Mouse (Mus musculus) hindbrain, embryonic 16.5 days (tissue): ENCODE measurements around the gene Dohh. TPM values are rescaled to one million over a fixed set of nuclear protein-coding genes. Genes with fewer than 3 reads are reported as not detected.

Source experiments
- ATAC-seq: fragments of 200-750 bp; cut with Nextera tagmentation; 2 replicates; pipeline ENCODE4 v1.8.0; 2017; ENCODE audit warnings: moderate TSS enrichment, moderate library complexity
- H3K27ac ChIP-seq: fragments of 300-500 bp; sonication (generic); 2 replicates; pipeline ENCODE4 v1.5.1; 2014; ENCODE audit warnings: low read depth, mild to moderate bottlenecking, control low read depth, low read length, moderate library complexity
- H3K27me3 ChIP-seq: fragments of 300-500 bp; sonication (generic); replicated peaks from 2 replicates; pipeline ENCODE4 v1.6.1; 2014; ENCODE audit warnings: low read length; ENCODE audit not compliant: control insufficient read depth, insufficient read depth
- H3K36me3 ChIP-seq: fragments of 300-500 bp; sonication (generic); 2 replicates; pipeline ENCODE4 v1.6.1; 2014; ENCODE audit warnings: mild to moderate bottlenecking, low read length, moderate library complexity, mixed read lengths; ENCODE audit not compliant: control insufficient read depth, insufficient read depth
- H3K4me1 ChIP-seq: fragments of 300-500 bp; sonication (generic); 2 replicates; pipeline ENCODE4 v1.6.1; 2014; ENCODE audit warnings: low read depth, low read length; ENCODE audit not compliant: control insufficient read depth, insufficient read depth
- H3K4me2 ChIP-seq: fragments of 300-500 bp; sonication (generic); 2 replicates; pipeline ENCODE4 v1.6.1; 2014; ENCODE audit warnings: mild to moderate bottlenecking, low read length, control low read depth, moderate library complexity
- H3K4me3 ChIP-seq: fragments of 300-500 bp; sonication (generic); 2 replicates; pipeline ENCODE4 v1.5.1; 2014; ENCODE audit warnings: mild to moderate bottlenecking, low read length, control low read depth, moderate library complexity
- H3K9ac ChIP-seq: fragments of 300-500 bp; sonication (generic); 2 replicates; pipeline ENCODE4 v1.6.1; 2014; ENCODE audit warnings: low read depth, mild to moderate bottlenecking, control low read depth, low read length, moderate library complexity
- H3K9me3 ChIP-seq: fragments of 300-500 bp; sonication (generic); 2 replicates; pipeline ENCODE4 v1.6.1; 2014; ENCODE audit warnings: mild to moderate bottlenecking, low read length, moderate library complexity; ENCODE audit not compliant: control insufficient read depth
- WGBS: fragments of 180-500 bp; shearing (Covaris S2); extraction: QIAGEN DNeasy Blood & Tissue Kit; methylation state at CpG from one replicate; pipeline ENCODE4 v1.1.7; 2014; 5-methylcytosine and 5-hydroxymethylcytosine counted together
- polyA plus RNA-seq: library from polyadenylated mRNA; unstranded; fragments of >200 nt; fragmentation: Nextera tagmentation; extraction: Ambion mirVana; gene quantifications from 2 replicates; pipeline ENCODE4 v1.2.1, GENCODE M21; 2015

The Dohh gene
- polyA plus RNA-seq, 1 experiment from 2014 or later = 108 TPM

DNA sequence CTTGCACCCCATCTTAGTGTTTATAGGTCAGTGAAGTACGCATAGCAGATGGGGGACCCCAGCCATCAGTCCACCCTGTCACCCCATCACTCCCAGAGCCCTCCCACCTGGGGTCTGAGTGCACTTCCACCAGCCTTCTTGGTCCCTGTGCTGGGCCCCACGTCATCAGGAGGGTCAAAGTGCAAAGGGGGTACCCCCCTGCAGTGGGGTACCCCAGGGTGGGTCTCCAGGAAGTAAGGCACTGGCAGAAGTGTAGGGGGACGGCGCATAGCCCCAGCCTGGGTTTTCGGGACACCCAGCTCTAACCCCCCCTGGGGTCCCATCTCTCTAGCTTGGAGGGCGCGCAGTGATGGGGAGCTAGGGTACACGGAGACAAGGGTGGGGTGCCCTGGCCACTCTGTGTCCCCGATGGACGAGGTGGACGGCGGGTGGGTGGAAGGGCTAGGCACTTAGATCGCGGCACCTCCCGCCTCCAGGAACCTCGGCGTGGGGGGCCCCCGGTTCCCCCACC, 15.6 kb downstream of the Dohh start:
- Histone ChIP-seq H3K27me3 (no peaks in the 10 kb centered on the region), H3K9ac (no peak overlapping the region), H3K4me3 (peak overlapping the region; percentile 3; the same call in 1 of the 2 replicates), H3K4me2 (peak overlapping the region; percentile 27), H3K27ac (peak overlapping the region; percentile 72; the same call in 1 of the 2 replicates), H3K4me1 (peaks cover 32% of the 10 kb centered on the region), H3K9me3 (no peaks in the 10 kb centered on the region), H3K36me3 (peaks cover 12% of the 10 kb centered on the region)
- WGBS = 74% methylated on average over 18 of the region's 18 CpGs
- ATAC-seq = no peak

DNA sequence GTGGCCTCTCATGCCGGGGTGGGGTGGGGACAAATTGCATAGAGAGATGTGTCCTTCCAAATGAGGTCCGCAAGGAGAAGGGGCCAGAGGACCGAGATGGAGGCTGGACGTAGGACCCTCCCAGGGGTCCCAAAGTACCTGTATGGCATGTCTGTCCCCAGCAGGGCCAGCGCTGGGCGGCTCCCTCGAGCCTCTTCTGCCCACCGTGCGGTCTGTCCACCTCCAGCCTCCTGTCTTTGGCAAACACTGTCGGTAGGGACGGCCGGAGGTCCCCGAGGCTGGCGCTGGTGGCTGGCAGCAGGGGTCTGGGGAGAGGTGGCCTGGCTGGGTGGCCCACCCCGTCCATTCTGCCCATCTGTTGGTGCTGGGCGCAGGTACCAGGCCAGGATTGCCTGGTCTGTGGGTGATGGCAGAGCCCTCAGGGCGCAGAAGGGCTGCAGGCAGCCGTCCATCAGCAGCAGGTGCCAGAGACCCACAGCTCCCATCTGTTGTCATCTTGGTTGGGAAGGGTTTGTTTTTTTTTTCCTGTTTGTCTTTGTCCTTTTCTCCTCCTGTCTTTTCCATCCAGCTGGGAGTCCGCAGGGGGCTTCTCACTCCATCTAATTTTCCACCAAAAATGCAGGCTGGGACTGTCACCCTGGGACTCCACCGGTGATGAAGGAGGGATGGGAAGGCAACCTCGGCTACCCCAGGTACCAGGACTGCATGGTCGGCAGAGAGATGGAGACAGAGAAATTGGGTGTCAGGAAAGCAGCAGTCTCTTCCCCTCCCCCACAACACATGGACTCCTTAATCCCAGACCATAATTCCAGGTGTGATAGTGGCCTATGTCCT, 16.4 kb downstream of the Dohh start:
- H3K27me3 ChIP-seq = no peaks in the 10 kb centered on the region
- 43% methylated on average over 18 of the region's 22 CpGs for WGBS
- H3K4me1 ChIP-seq = peaks cover 32% of the 10 kb centered on the region
- H3K36me3 ChIP-seq = peaks cover 13% of the 10 kb centered on the region
- no peaks in the 10 kb centered on the region for H3K9me3 ChIP-seq
- H3K4me3 ChIP-seq = peak overlapping the region; percentile 3
- no peak for ATAC-seq
- H3K9ac ChIP-seq = peak overlapping the region; percentile 29
- H3K4me2 ChIP-seq = peak overlapping the region; percentile 27
- H3K27ac ChIP-seq = peak overlapping the region; percentile 81

DNA sequence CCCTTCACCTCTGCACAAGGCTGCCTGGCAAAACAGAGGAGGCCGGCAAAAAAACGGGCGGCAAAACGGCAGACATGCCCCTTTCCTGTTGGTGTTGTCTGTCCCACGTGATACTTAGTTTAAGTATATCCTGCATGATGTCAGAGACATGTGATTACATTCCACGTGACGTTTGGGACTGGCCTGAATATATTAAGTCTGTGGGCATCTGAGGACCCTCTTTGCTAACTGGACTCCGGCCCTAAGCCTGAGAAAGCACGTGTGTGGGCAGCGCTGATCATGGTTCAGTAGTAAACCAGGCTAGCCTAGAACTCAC, 16.9 kb downstream of the Dohh start:
- no peaks in the 10 kb centered on the region for H3K9me3 ChIP-seq
- no peaks in the 10 kb centered on the region for H3K27me3 ChIP-seq
- peak overlapping the region; percentile 29; the same call in 1 of the 2 replicates for H3K9ac ChIP-seq
- ATAC-seq = no peak
- no peak overlapping the region for H3K4me3 ChIP-seq
- H3K27ac ChIP-seq = peak overlapping the region; percentile 81
- H3K36me3 ChIP-seq = peaks cover 17% of the 10 kb centered on the region
- H3K4me1 ChIP-seq = peaks cover 32% of the 10 kb centered on the region
- H3K4me2 ChIP-seq = peak overlapping the region; percentile 27
- 28% methylated on average over 10 of the region's 10 CpGs for WGBS

DNA sequence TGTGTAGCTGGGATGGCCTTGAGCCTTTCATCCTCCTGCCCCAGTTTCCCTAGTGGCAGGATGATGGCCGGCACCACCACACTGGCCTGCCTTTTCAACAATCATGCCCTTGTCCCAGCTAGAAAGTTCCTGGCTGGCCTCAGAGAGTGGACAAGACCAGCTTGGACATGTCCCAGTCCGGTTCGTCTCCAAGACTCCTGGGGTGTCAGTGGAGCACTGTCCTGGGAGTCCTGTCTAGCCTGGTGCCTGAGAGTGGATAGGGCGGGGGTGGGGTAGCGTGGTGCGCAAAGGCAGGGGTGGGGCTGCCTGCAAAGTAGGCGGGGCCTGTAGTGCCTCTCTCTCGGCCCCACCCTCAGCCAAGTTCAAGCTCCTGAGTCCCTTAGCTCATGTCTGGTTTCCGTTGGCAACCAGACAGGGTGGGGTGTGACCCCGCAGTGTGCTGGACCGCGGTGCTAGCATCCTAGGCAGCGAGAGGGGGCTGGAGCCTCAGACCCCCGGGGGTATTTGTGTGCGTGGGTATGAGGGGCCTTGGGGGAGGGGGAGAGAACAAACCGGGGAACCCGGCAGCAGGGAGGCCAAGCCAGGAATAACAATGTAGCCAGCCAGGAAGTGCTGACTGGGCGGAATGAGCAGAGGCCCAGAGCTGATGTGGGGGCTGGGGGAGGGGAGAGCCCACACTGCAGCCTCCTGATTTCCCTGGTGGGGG, 17.4 kb downstream of the Dohh start:
- Histone ChIP-seq H3K4me3 (no peak overlapping the region), H3K9ac (peak overlapping the region; percentile 45), H3K36me3 (peaks cover 22% of the 10 kb centered on the region), H3K4me2 (peak overlapping the region; percentile 28), H3K9me3 (no peaks in the 10 kb centered on the region), H3K4me1 (peaks cover 29% of the 10 kb centered on the region), H3K27ac (peak overlapping the region; percentile 81), H3K27me3 (no peaks in the 10 kb centered on the region)
- 4% methylated on average over 17 of the region's 18 CpGs for WGBS
- ATAC-seq = peak; percentile 74

DNA sequence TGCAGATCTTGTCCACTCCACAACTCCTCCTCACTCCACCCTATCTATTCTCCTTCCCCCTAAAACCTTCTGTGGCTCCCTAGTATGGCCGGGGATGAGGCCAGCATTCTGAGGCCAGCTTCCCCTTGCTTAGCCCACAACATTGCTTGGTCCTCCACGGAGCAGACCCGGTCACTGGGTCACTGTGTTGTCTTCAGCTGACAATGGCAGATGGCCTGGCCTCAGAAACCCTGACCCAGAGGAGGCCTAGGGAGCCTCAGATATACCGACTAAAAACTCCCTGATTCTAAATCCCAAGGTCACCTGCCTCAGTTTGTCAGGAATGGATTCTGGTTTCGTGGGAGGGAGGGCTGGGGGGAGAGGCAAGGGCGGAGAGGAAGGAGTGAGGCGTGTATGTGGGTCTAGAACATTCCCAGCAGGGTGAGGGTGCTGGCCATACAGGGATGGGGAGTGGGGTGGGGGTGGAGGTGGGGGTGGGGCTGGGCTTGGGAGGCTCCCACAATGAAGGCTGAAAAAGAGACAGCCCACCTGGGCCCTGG, 18.1 kb downstream of the Dohh start:
- no peaks in the 10 kb centered on the region for H3K27me3 ChIP-seq
- peaks cover 31% of the 10 kb centered on the region for H3K4me1 ChIP-seq
- no peak overlapping the region for H3K4me3 ChIP-seq
- peak overlapping the region; percentile 28 for H3K4me2 ChIP-seq
- ATAC-seq = no peak
- peak overlapping the region; percentile 45 for H3K9ac ChIP-seq
- H3K36me3 ChIP-seq = peaks cover 27% of the 10 kb centered on the region
- no peaks in the 10 kb centered on the region for H3K9me3 ChIP-seq
- 10% methylated on average over 7 of the region's 7 CpGs for WGBS
- peak overlapping the region; percentile 81 for H3K27ac ChIP-seq

DNA sequence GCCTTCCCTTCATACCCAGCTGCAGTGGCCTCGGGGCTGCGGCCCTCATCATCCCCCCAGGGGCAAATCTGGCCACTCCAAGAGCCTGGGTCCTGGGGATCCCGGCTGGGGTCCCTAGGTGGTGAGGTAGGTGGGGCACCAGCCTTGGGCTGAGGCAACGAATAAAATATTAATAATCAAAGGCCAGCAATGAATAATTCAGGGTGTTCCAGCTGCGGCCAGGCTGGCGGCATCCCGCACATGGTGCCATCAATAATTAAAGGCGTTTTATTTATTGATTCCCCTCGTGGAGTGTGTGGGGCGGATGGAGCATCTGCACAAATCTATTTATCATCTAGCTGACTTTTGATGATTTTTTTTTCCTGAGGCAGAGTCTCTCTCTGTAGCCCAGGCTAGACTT, 19.3 kb downstream of the Dohh start:
- Histone ChIP-seq H3K27me3 (no peaks in the 10 kb centered on the region), H3K4me1 (peaks cover 39% of the 10 kb centered on the region), H3K4me2 (no peak overlapping the region), H3K9ac (peak overlapping the region; percentile 27; the same call in 1 of the 2 replicates), H3K36me3 (peaks cover 27% of the 10 kb centered on the region), H3K9me3 (no peaks in the 10 kb centered on the region), H3K4me3 (no peak overlapping the region), H3K27ac (no peak overlapping the region; the same call in 1 of the 2 replicates)
- WGBS = 37% methylated on average over 10 of the region's 10 CpGs
- no peak for ATAC-seq

DNA sequence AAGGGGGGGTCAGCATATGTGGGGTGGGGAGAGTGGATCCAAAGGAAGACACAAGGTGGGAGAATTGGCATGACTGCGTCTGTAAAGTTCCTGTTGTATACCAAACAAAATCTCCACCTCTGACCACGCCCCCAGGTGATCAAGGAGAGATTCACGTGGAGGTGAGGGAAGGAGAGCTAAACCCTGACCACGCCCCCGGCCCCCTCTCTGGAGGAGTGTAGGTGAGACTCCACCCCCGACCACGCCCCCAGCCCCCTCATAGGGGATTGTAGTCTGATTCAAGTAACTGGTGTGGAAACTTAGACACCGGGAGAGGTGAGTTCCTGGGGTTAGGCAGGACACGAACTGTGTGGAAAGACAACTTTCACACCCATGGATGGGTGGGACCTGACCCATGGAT, 19.9 kb downstream of the Dohh start:
- 32% methylated on average over 9 of the region's 9 CpGs for WGBS
- Histone ChIP-seq H3K27me3 (peaks cover 3% of the 10 kb centered on the region; the same call in 1 of the 2 replicates), H3K4me2 (no peak overlapping the region), H3K36me3 (peaks cover 27% of the 10 kb centered on the region), H3K4me3 (no peak overlapping the region), H3K27ac (no peak overlapping the region), H3K9ac (no peak overlapping the region), H3K4me1 (peaks cover 39% of the 10 kb centered on the region), H3K9me3 (no peaks in the 10 kb centered on the region)
- ATAC-seq = no peak

DNA sequence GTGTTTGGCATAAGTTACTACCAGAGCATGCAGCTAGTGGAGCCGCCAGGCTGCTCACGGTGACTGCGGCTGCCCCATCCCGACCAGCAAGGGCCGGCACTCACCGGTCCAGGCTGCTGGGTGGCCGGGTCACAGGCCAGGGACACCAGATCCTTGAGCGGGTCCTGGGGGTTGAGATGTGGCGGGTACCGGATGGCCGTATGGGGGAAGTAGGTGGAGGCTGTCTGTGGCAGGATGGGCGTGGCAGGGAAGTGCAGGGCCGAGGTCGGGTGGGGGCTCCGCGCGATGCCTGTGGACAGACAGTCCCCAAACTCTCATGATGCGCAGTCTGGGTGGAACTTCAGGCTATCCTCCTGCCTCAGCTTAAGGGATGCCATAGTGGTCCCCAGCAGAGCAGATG, 20.5 kb downstream of the Dohh start:
- ATAC-seq = no peak
- WGBS = 61% methylated on average over 17 of the region's 18 CpGs
- H3K36me3 ChIP-seq = peaks cover 27% of the 10 kb centered on the region

More for the DNA sequence above, 20.5 kb downstream of the Dohh start:
- Histone ChIP-seq H3K27ac (no peak overlapping the region), H3K9me3 (no peaks in the 10 kb centered on the region), H3K27me3 (peaks cover 3% of the 10 kb centered on the region; the same call in 1 of the 2 replicates), H3K4me1 (peaks cover 39% of the 10 kb centered on the region), H3K4me2 (no peak overlapping the region), H3K9ac (peak overlapping the region; percentile 35), H3K4me3 (no peak overlapping the region)
